8 mouse cellular contexts compared by ENCODE assay signal in genomic region chr7:16810920-16811648, GRCm38 (mm10). TPM values are rescaled to one million over a fixed set of nuclear protein-coding genes. Genes with fewer than 3 reads are reported as not detected.
DNase-seq lines count a peak whose midpoint lies in the region; ATAC-seq and TF ChIP-seq lines count a peak whose summit lies in the region.

No protein-coding gene starts in this region.

- H3K27ac ChIP-seq in kidney, embryonic 14.5 days (ENCODE audit: low read depth, low read length) = no peak overlapping the region
- peak overlapping the region; percentile 95 for H3K27ac ChIP-seq in hindbrain, embryonic 16.5 days (ENCODE audit: low read depth, low read length)
- H3K27ac ChIP-seq in midbrain, embryonic 10.5 days (replicated peaks) = peak overlapping the region; percentile 67
- H3K27ac ChIP-seq in stomach, postnatal 0 days (replicated peaks) = no peak overlapping the region

- H3K27me3 ChIP-seq in kidney, embryonic 14.5 days (ENCODE audit: control insufficient read depth, insufficient read depth, low read length) = peaks cover 17% of the 10 kb centered on the region
- H3K27me3 ChIP-seq in hindbrain, embryonic 16.5 days (replicated peaks; ENCODE audit: control insufficient read depth, insufficient read depth, low read length) = no peaks in the 10 kb centered on the region
- H3K27me3 ChIP-seq in midbrain, embryonic 10.5 days (ENCODE audit: low read depth, poor library complexity, severe bottlenecking) = peaks cover 50% of the 10 kb centered on the region
- no peaks in the 10 kb centered on the region for H3K27me3 ChIP-seq in stomach, postnatal 0 days (ENCODE audit: control insufficient read depth, insufficient read depth, low read length)

- TF ChIP-seq CTCF in stomach, postnatal 0 days (IDR thresholded peaks at IDR 0.05; ENCODE audit: low read depth) = peak; percentile 41; the same call in 1 of the 2 replicates

- peak overlapping the region; percentile 40 for H3K4me3 ChIP-seq in kidney, embryonic 14.5 days (ENCODE audit: low read length)
- H3K4me3 ChIP-seq in hindbrain, embryonic 16.5 days (ENCODE audit: low read length) = peak overlapping the region; percentile 58
- peak overlapping the region; percentile 55 for H3K4me3 ChIP-seq in midbrain, embryonic 10.5 days
- peak overlapping the region; percentile 10; the same call in 1 of the 2 replicates for H3K4me3 ChIP-seq in stomach, postnatal 0 days (ENCODE audit: low read depth, low read length)

- H3K4me2 ChIP-seq in kidney, embryonic 14.5 days (replicated peaks; ENCODE audit: low read depth, low read length) = peak overlapping the region; percentile 87
- H3K4me2 ChIP-seq in hindbrain, embryonic 16.5 days (ENCODE audit: low read length) = peak overlapping the region; percentile 81
- H3K4me2 ChIP-seq in stomach, postnatal 0 days (replicated peaks; ENCODE audit: low read depth) = peak overlapping the region; percentile 52

- peaks cover 21% of the 10 kb centered on the region for H3K4me1 ChIP-seq in kidney, embryonic 14.5 days (ENCODE audit: control insufficient read depth, insufficient read depth, low read length)
- H3K4me1 ChIP-seq in hindbrain, embryonic 16.5 days (ENCODE audit: control insufficient read depth, insufficient read depth, low read depth, low read length) = peaks cover 27% of the 10 kb centered on the region
- peaks cover 39% of the 10 kb centered on the region for H3K4me1 ChIP-seq in midbrain, embryonic 10.5 days
- H3K4me1 ChIP-seq in stomach, postnatal 0 days (replicated peaks; ENCODE audit: control insufficient read depth, insufficient read depth) = no peaks in the 10 kb centered on the region

- WGBS in kidney, embryonic 14.5 days = 4% methylated on average over 84 of the region's 90 CpGs
- 4% methylated on average over 81 of the region's 90 CpGs for WGBS in hindbrain, embryonic 16.5 days
- WGBS in midbrain, embryonic 10.5 days = 3% methylated on average over 90 of the region's 90 CpGs
- 33% methylated on average over 73 of the region's 90 CpGs for WGBS in stomach, postnatal 0 days

- H3K36me3 ChIP-seq in kidney, embryonic 14.5 days (ENCODE audit: control insufficient read depth, insufficient read depth, low read length) = peaks cover 14% of the 10 kb centered on the region
- H3K36me3 ChIP-seq in hindbrain, embryonic 16.5 days (ENCODE audit: control insufficient read depth, insufficient read depth, low read length) = peaks cover 7% of the 10 kb centered on the region
- H3K36me3 ChIP-seq in midbrain, embryonic 10.5 days = peaks cover 69% of the 10 kb centered on the region
- H3K36me3 ChIP-seq in stomach, postnatal 0 days (ENCODE audit: control insufficient read depth, insufficient read depth, low read length) = peaks cover 8% of the 10 kb centered on the region; the same call in 1 of the 2 replicates

- H3K9me3 ChIP-seq in kidney, embryonic 14.5 days (ENCODE audit: control insufficient read depth, low read length) = no peaks in the 10 kb centered on the region
- no peaks in the 10 kb centered on the region for H3K9me3 ChIP-seq in hindbrain, embryonic 16.5 days (ENCODE audit: control insufficient read depth, low read length)
- no peaks in the 10 kb centered on the region; the same call in 1 of the 2 replicates for H3K9me3 ChIP-seq in midbrain, embryonic 10.5 days (replicated peaks)
- no peaks in the 10 kb centered on the region for H3K9me3 ChIP-seq in stomach, postnatal 0 days (ENCODE audit: control insufficient read depth, low read length)

- DNase-seq in kidney, adult 9 months = no peak
- peak; percentile 69 for DNase-seq in adrenal gland, adult 2 months
- DNase-seq in embryo, embryonic 11 days = peak; percentile 81
- peak; percentile 67 for DNase-seq in midbrain, embryonic 10.5 days (ENCODE audit: low spot score)
- DNase-seq in stomach, postnatal 0 days (ENCODE audit: low spot score) = peak; percentile 64
- DNase-seq in spleen, adult 18-20 months = no peak

- H3K9ac ChIP-seq in kidney, embryonic 14.5 days (ENCODE audit: low read depth, low read length) = peak overlapping the region; percentile 49
- peak overlapping the region; percentile 86 for H3K9ac ChIP-seq in hindbrain, embryonic 16.5 days (ENCODE audit: low read depth, low read length)
- H3K9ac ChIP-seq in stomach, postnatal 0 days (ENCODE audit: low read length) = peak overlapping the region; percentile 27; the same call in 1 of the 2 replicates

- no peak for TF ChIP-seq EP300 in stomach, postnatal 0 days (optimal IDR thresholded peaks at IDR 0.05)

- peak; percentile 58 for ATAC-seq in kidney, embryonic 14.5 days (ENCODE audit: low FRiP score, low TSS enrichment)
- peak; percentile 53 for ATAC-seq in hindbrain, embryonic 16.5 days
- ATAC-seq in stomach, postnatal 0 days (ENCODE audit: low FRiP score, low TSS enrichment) = peak; percentile 48

RNA-seq across cellular contexts. Expression of gene Strn4, which starts 4.6 kb away (rescaled TPM):
- 75.5 and 111 TPM in 2 replicates for polyA plus RNA-seq in kidney, embryonic 14.5 days (2014; fragmentation: Nextera tagmentation; extraction: Ambion mirVana)
- 10 to 100 TPM; 58.9 to 64.1 TPM for total RNA-seq in adrenal gland, adult 2 months (2021)
- 121 and 138 TPM in 2 replicates for polyA plus RNA-seq in adrenal gland, adult 2 months (2012; rRNA removed)
- 159 and 170 TPM in 2 replicates for polyA plus RNA-seq in hindbrain, embryonic 16.5 days (2015; fragmentation: Nextera tagmentation; extraction: Ambion mirVana)
- polyA plus RNA-seq in midbrain, embryonic 10.5 days (2016; fragmentation: Nextera tagmentation; extraction: Ambion mirVana) = 108 and 137 TPM in 2 replicates
- 45.1 and 45.2 TPM in 2 replicates for polyA plus RNA-seq in stomach, postnatal 0 days (2015; fragmentation: Nextera tagmentation; extraction: Ambion mirVana)

RNA-seq across cellular contexts. Expression of gene Fkrp, which starts 5.4 kb away (rescaled TPM):
- 23.6 and 31.1 TPM in 2 replicates for polyA plus RNA-seq in kidney, embryonic 14.5 days (2014; fragmentation: Nextera tagmentation; extraction: Ambion mirVana)
- 10 to 100 TPM; 23.9 to 29.5 TPM for total RNA-seq in adrenal gland, adult 2 months (2021)
- polyA plus RNA-seq in adrenal gland, adult 2 months (2012; rRNA removed) = 46.3 and 49.6 TPM in 2 replicates
- polyA plus RNA-seq in hindbrain, embryonic 16.5 days (2015; fragmentation: Nextera tagmentation; extraction: Ambion mirVana) = 46.9 and 48.4 TPM in 2 replicates
- 28.3 and 32.9 TPM in 2 replicates for polyA plus RNA-seq in midbrain, embryonic 10.5 days (2016; fragmentation: Nextera tagmentation; extraction: Ambion mirVana)
- polyA plus RNA-seq in stomach, postnatal 0 days (2015; fragmentation: Nextera tagmentation; extraction: Ambion mirVana) = 14.2 and 14.5 TPM in 2 replicates

RNA-seq across cellular contexts. Expression of gene Slc1a5, which starts 29.9 kb away (rescaled TPM):
- polyA plus RNA-seq in kidney, embryonic 14.5 days (2014; fragmentation: Nextera tagmentation; extraction: Ambion mirVana) = 30.2 and 36.1 TPM in 2 replicates
- 100 to 1,000 TPM; 144 to 291 TPM for total RNA-seq in adrenal gland, adult 2 months (2021)
- polyA plus RNA-seq in adrenal gland, adult 2 months (2012; rRNA removed) = 220 and 344 TPM in 2 replicates
- 9.6 and 11.5 TPM in 2 replicates for polyA plus RNA-seq in hindbrain, embryonic 16.5 days (2015; fragmentation: Nextera tagmentation; extraction: Ambion mirVana)
- 40.1 and 40.4 TPM in 2 replicates for polyA plus RNA-seq in midbrain, embryonic 10.5 days (2016; fragmentation: Nextera tagmentation; extraction: Ambion mirVana)
- polyA plus RNA-seq in stomach, postnatal 0 days (2015; fragmentation: Nextera tagmentation; extraction: Ambion mirVana) = 48.6 and 53.5 TPM in 2 replicates

RNA-seq across cellular contexts. Expression of gene Prkd2, which starts 31.6 kb away (rescaled TPM):
- 10.9 and 15.7 TPM in 2 replicates for polyA plus RNA-seq in kidney, embryonic 14.5 days (2014; fragmentation: Nextera tagmentation; extraction: Ambion mirVana)
- total RNA-seq in adrenal gland, adult 2 months (2021) = 10 to 100 TPM; 16.0 to 18.4 TPM
- 39.2 and 47.2 TPM in 2 replicates for polyA plus RNA-seq in adrenal gland, adult 2 months (2012; rRNA removed)
- 5.2 and 6.5 TPM in 2 replicates for polyA plus RNA-seq in hindbrain, embryonic 16.5 days (2015; fragmentation: Nextera tagmentation; extraction: Ambion mirVana)
- 11.1 and 11.8 TPM in 2 replicates for polyA plus RNA-seq in midbrain, embryonic 10.5 days (2016; fragmentation: Nextera tagmentation; extraction: Ambion mirVana)
- 7.5 and 8.8 TPM in 2 replicates for polyA plus RNA-seq in stomach, postnatal 0 days (2015; fragmentation: Nextera tagmentation; extraction: Ambion mirVana)

Comparison
In these comparisons a context has a peak if more than half of its experiments do, and no peak if none do; other contexts are left out.
1. H3K27ac ChIP-seq: peak in hindbrain, embryonic 16.5 days (single experiment) and midbrain, embryonic 10.5 days (single experiment); none in kidney, embryonic 14.5 days (single experiment) and stomach, postnatal 0 days (single experiment).
2. H3K9ac ChIP-seq: peak in every context shown above with its lines; median percentile 86 in hindbrain, embryonic 16.5 days; 49 in kidney, embryonic 14.5 days; 27 in stomach, postnatal 0 days.
3. DNase-seq: peak in adrenal gland, adult 2 months (single experiment), embryo, embryonic 11 days (single experiment), midbrain, embryonic 10.5 days (single experiment) and stomach, postnatal 0 days (single experiment); none in kidney, adult 9 months (single experiment) and spleen, adult 18-20 months (0 of 2).
4. Peak in every context shown above with its lines, with median percentiles within 50 percentile points of each other: ATAC-seq, H3K4me2 ChIP-seq and H3K4me3 ChIP-seq.